33 mouse cellular contexts compared by ENCODE assay signal in the genomic region with DNA sequence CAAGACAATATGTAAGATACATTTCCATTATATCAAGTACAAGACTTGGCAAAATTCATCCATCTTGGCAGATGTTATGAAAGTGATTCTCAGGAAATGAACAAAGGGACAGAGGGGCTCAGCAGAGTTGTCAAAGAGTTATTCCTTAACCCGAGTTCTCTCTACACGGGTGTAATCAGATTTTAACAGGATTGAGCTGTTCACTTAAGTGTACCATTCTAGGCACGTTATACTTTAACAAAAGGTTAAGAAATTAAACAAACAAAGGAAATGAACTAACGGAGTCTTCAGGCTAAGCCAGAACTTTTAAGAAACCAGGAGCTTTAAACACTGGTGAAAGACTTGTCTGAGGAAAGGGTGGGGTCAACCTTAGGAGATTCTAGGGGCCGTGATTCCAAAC. TPM values are rescaled to one million over a fixed set of nuclear protein-coding genes. Genes with fewer than 3 reads are reported as not detected.
A peak's percentile ranks its signal among the peaks of the same experiment; 100 is the strongest.
DNase-seq lines count a peak whose midpoint lies in the region; ATAC-seq and TF ChIP-seq lines count a peak whose summit lies in the region.
"Had no signal": no experiment of that assay in that cellular context is flagged by ENCODE, and none has a peak within 500 bp of the region (broad histone marks: within the 10 kb centered on the region; RNA-seq: fewer than 3 reads in every experiment).

No protein-coding gene starts in this region.

- intact Hi-C loops in left cerebral cortex, postnatal 4 days (cut with DNase I) = no loop called here

- TF ChIP-seq CTCF in liver, postnatal 0 days (IDR thresholded peaks at IDR 0.05; ENCODE audit: low read depth) = no peak

- no peaks in the 10 kb centered on the region for H3K9me3 ChIP-seq in intestine, embryonic 14.5 days (ENCODE audit: control insufficient read depth, low read length)
- no peaks in the 10 kb centered on the region for H3K9me3 ChIP-seq in intestine, embryonic 15.5 days
- H3K9me3 ChIP-seq in kidney, embryonic 15.5 days (replicated peaks) = no peaks in the 10 kb centered on the region
- H3K9me3 ChIP-seq in lung, embryonic 15.5 days = no peaks in the 10 kb centered on the region
- H3K9me3 ChIP-seq in liver, postnatal 0 days (ENCODE audit: low read length) = no peaks in the 10 kb centered on the region
- H3K9me3 ChIP-seq: forebrain, embryonic 13.5 days; heart, embryonic 13.5 days; limb, embryonic 15.5 days had no signal

- 43% methylated on average over 5 of the region's 5 CpGs for WGBS in intestine, embryonic 14.5 days
- 33% methylated on average over 5 of the region's 5 CpGs for WGBS in intestine, embryonic 15.5 days
- WGBS in kidney, embryonic 15.5 days = 50% methylated on average over 5 of the region's 5 CpGs
- 34% methylated on average over 5 of the region's 5 CpGs for WGBS in lung, embryonic 15.5 days
- 52% methylated on average over 5 of the region's 5 CpGs for WGBS in liver, postnatal 0 days (ENCODE audit: insufficient replicate concordance)

- TF ChIP-seq EP300 in liver, postnatal 0 days (IDR thresholded peaks at IDR 0.05; ENCODE audit: low read depth) = no peak

- no peaks in the 10 kb centered on the region for H3K4me1 ChIP-seq in intestine, embryonic 14.5 days (replicated peaks; ENCODE audit: control insufficient read depth, insufficient read depth, low read length)
- H3K4me1 ChIP-seq in intestine, embryonic 15.5 days (replicated peaks) = 0 out of 2 replicates have a peak, but pooled peaks cover 7% of the 10 kb centered on the region
- peaks cover 8% of the 10 kb centered on the region for H3K4me1 ChIP-seq in kidney, embryonic 15.5 days
- H3K4me1 ChIP-seq in lung, embryonic 15.5 days = peaks cover 12% of the 10 kb centered on the region
- peaks cover 4% of the 10 kb centered on the region; the same call in 1 of the 2 replicates for H3K4me1 ChIP-seq in liver, postnatal 0 days (ENCODE audit: insufficient read depth)
- H3K4me1 ChIP-seq: forebrain, embryonic 13.5 days; limb, embryonic 15.5 days had no signal

- no peak overlapping the region for H3K4me3 ChIP-seq in intestine, embryonic 14.5 days (ENCODE audit: low read depth, low read length)
- no peak overlapping the region for H3K4me3 ChIP-seq in intestine, embryonic 15.5 days (replicated peaks)
- H3K4me3 ChIP-seq in kidney, embryonic 15.5 days (replicated peaks) = no peak overlapping the region
- H3K4me3 ChIP-seq in lung, embryonic 15.5 days = no peak overlapping the region
- no peak overlapping the region for H3K4me3 ChIP-seq in liver, postnatal 0 days (ENCODE audit: low read depth, low read length)
- H3K4me3 ChIP-seq: forebrain, embryonic 13.5 days; heart, embryonic 13.5 days; limb, embryonic 15.5 days had no signal

- no peaks in the 10 kb centered on the region for H3K27me3 ChIP-seq in intestine, embryonic 14.5 days (replicated peaks; ENCODE audit: control insufficient read depth, insufficient read depth, low read length)
- no peaks in the 10 kb centered on the region for H3K27me3 ChIP-seq in intestine, embryonic 15.5 days (replicated peaks)
- no peaks in the 10 kb centered on the region for H3K27me3 ChIP-seq in kidney, embryonic 15.5 days
- no peaks in the 10 kb centered on the region for H3K27me3 ChIP-seq in lung, embryonic 15.5 days
- no peaks in the 10 kb centered on the region for H3K27me3 ChIP-seq in liver, postnatal 0 days (ENCODE audit: insufficient read depth, low read length)
- H3K27me3 ChIP-seq: CH12.LX; forebrain, embryonic 13.5 days; heart, embryonic 13.5 days; limb, embryonic 15.5 days had no signal

- H3K9ac ChIP-seq in intestine, embryonic 14.5 days (ENCODE audit: low read length) = no peak overlapping the region
- H3K9ac ChIP-seq in intestine, embryonic 15.5 days = no peak overlapping the region
- no peak overlapping the region for H3K9ac ChIP-seq in kidney, embryonic 15.5 days
- H3K9ac ChIP-seq in lung, embryonic 15.5 days = no peak overlapping the region
- H3K9ac ChIP-seq in liver, postnatal 0 days (replicated peaks) = no peak overlapping the region
- H3K9ac ChIP-seq: forebrain, embryonic 13.5 days; heart, embryonic 13.5 days; hindbrain, embryonic 14.5 days; limb, embryonic 15.5 days had no signal

- peak; percentile 12 for DNase-seq in intestine, embryonic 14.5 days (ENCODE audit: low spot score)
- DNase-seq in kidney, adult 11 months = no peak
- no peak for DNase-seq in lung, adult 18-20 months
- no peak for DNase-seq in liver, postnatal 0 days
- DNase-seq in left cerebral cortex, postnatal 4 days = no peak
- DNase-seq: adrenal gland, adult 8-10 months; cerebellum, adult 8-10 months; cerebellum, postnatal 25 days; gastrocnemius, postnatal 10 days; heart, postnatal 10 days; right cerebral cortex, postnatal 25 days; spleen, adult 18-20 months; thymus, adult 2 months; thymus, postnatal 36 days had no signal

- no peaks in the 10 kb centered on the region for H3K36me3 ChIP-seq in intestine, embryonic 14.5 days (ENCODE audit: control insufficient read depth, insufficient read depth, low read length)
- no peaks in the 10 kb centered on the region for H3K36me3 ChIP-seq in intestine, embryonic 15.5 days
- H3K36me3 ChIP-seq in kidney, embryonic 15.5 days = no peaks in the 10 kb centered on the region
- H3K36me3 ChIP-seq in lung, embryonic 15.5 days = no peaks in the 10 kb centered on the region
- H3K36me3 ChIP-seq in liver, postnatal 0 days (replicated peaks; ENCODE audit: insufficient read depth, low read length) = peaks cover 11% of the 10 kb centered on the region
- H3K36me3 ChIP-seq: heart, embryonic 13.5 days; limb, embryonic 15.5 days had no signal

- H3K4me2 ChIP-seq in intestine, embryonic 14.5 days (ENCODE audit: low read length) = no peak overlapping the region
- H3K4me2 ChIP-seq in intestine, embryonic 15.5 days (replicated peaks) = no peak overlapping the region
- H3K4me2 ChIP-seq in kidney, embryonic 15.5 days = 0 out of 2 replicates have a peak overlapping the region, but pooled peaks have one; percentile 15
- no peak overlapping the region for H3K4me2 ChIP-seq in lung, embryonic 15.5 days
- H3K4me2 ChIP-seq in liver, postnatal 0 days (ENCODE audit: low read depth, low read length) = no peak overlapping the region
- H3K4me2 ChIP-seq: forebrain, embryonic 13.5 days; heart, embryonic 13.5 days; hindbrain, embryonic 14.5 days; limb, embryonic 15.5 days; midbrain, embryonic 11.5 days had no signal

- ATAC-seq in intestine, embryonic 14.5 days (replicated peaks; ENCODE audit: low FRiP score, low TSS enrichment, low read depth) = no peak
- no peak for ATAC-seq in intestine, embryonic 15.5 days
- ATAC-seq in kidney, embryonic 15.5 days (replicated peaks; ENCODE audit: low FRiP score) = peak; percentile 50
- no peak for ATAC-seq in lung, embryonic 15.5 days (ENCODE audit: borderline replicate concordance, extremely low read depth, low FRiP score, low TSS enrichment)
- no peak for ATAC-seq in liver, postnatal 0 days
- ATAC-seq: forebrain, embryonic 13.5 days; midbrain, embryonic 16.5 days had no signal

- H3K27ac ChIP-seq in intestine, embryonic 14.5 days (ENCODE audit: low read depth) = no peak overlapping the region
- H3K27ac ChIP-seq in intestine, embryonic 15.5 days = no peak overlapping the region
- H3K27ac ChIP-seq in kidney, embryonic 15.5 days = peak overlapping the region; percentile 84
- 0 out of 2 replicates have a peak overlapping the region, but pooled peaks have one; percentile 26 for H3K27ac ChIP-seq in lung, embryonic 15.5 days
- peak overlapping the region; percentile 88 for H3K27ac ChIP-seq in liver, postnatal 0 days (ENCODE audit: low read depth)
- H3K27ac ChIP-seq: forebrain, embryonic 13.5 days; heart, embryonic 13.5 days; hindbrain, embryonic 14.5 days; limb, embryonic 15.5 days had no signal

RNA-seq across cellular contexts. Expression of gene Slc2a2, which starts 23.5 kb away (rescaled TPM):
- polyA plus RNA-seq in intestine, embryonic 14.5 days (2014; fragmentation: Nextera tagmentation; extraction: Ambion mirVana) = 0.11 and 0.91 TPM in 2 replicates
- 6.4 and 7.8 TPM in 2 replicates for polyA plus RNA-seq in intestine, embryonic 15.5 days (2015; fragmentation: Nextera tagmentation; extraction: Ambion mirVana)
- 16.8 and 18.8 TPM in 2 replicates for polyA plus RNA-seq in kidney, embryonic 15.5 days (2015; fragmentation: Nextera tagmentation; extraction: Ambion mirVana)
- polyA plus RNA-seq in lung, embryonic 15.5 days (2015; fragmentation: Nextera tagmentation; extraction: Ambion mirVana) = 0.12 and 0.28 TPM in 2 replicates
- polyA plus RNA-seq in liver, postnatal 0 days (2015; fragmentation: Nextera tagmentation; extraction: Ambion mirVana) = 135 TPM in 2 replicates
- total RNA-seq in left cerebral cortex, postnatal 4 days (2021) = not detected
- total RNA-seq: CH12.LX; ES-E14; layer of hippocampus, postnatal 25 days; left cerebral cortex, adult 8-10 months; left cerebral cortex, postnatal 36 days; megakaryocyte, adult 5-6 weeks; neutrophil, adult 5-6 weeks had no signal
- polyA plus RNA-seq: C2C12; embryonic facial prominence, embryonic 11.5 days; midbrain, embryonic 11.5 days; neural tube, embryonic 11.5 days had no signal

RNA-seq across cellular contexts. Expression of gene Eif5a2, which starts 59.9 kb away (rescaled TPM):
- polyA plus RNA-seq in intestine, embryonic 14.5 days (2014; fragmentation: Nextera tagmentation; extraction: Ambion mirVana) = 7.0 and 8.3 TPM in 2 replicates
- polyA plus RNA-seq in intestine, embryonic 15.5 days (2015; fragmentation: Nextera tagmentation; extraction: Ambion mirVana) = 3.8 and 4.9 TPM in 2 replicates
- polyA plus RNA-seq in kidney, embryonic 15.5 days (2015; fragmentation: Nextera tagmentation; extraction: Ambion mirVana) = 7.4 and 8.0 TPM in 2 replicates
- 9.5 and 10.0 TPM in 2 replicates for polyA plus RNA-seq in lung, embryonic 15.5 days (2015; fragmentation: Nextera tagmentation; extraction: Ambion mirVana)
- 1.3 and 1.4 TPM in 2 replicates for polyA plus RNA-seq in liver, postnatal 0 days (2015; fragmentation: Nextera tagmentation; extraction: Ambion mirVana)
- 10 to 100 TPM; 15.9 to 16.7 TPM for total RNA-seq in left cerebral cortex, postnatal 4 days (2021)
- total RNA-seq: CH12.LX had no signal

Comparison
In these comparisons a context has a peak if more than half of its experiments do, and no peak if none do; other contexts are left out.
1. H3K27ac ChIP-seq: peak in kidney, embryonic 15.5 days (single experiment), lung, embryonic 15.5 days (single experiment) and liver, postnatal 0 days (single experiment); none in intestine, embryonic 14.5 days (single experiment) and intestine, embryonic 15.5 days (single experiment).